Mouse (Mus musculus) bone marrow macrophage, adult 2 months (primary cell): Measurements from ENCODE around the gene Heyl.

Source experiments
- CTCF ChIP-seq: IDR thresholded peaks from 2 replicates; pipeline ENCODE4 v1.5.1; 2012; ENCODE audit warnings: low read depth, mild to moderate bottlenecking, low read length, moderate library complexity
- POLR2A ChIP-seq: IDR thresholded peaks from 2 replicates; pipeline ENCODE4 v1.6.1; 2012; ENCODE audit warnings: mild to moderate bottlenecking, low read depth, low read length, borderline replicate concordance

DNA sequence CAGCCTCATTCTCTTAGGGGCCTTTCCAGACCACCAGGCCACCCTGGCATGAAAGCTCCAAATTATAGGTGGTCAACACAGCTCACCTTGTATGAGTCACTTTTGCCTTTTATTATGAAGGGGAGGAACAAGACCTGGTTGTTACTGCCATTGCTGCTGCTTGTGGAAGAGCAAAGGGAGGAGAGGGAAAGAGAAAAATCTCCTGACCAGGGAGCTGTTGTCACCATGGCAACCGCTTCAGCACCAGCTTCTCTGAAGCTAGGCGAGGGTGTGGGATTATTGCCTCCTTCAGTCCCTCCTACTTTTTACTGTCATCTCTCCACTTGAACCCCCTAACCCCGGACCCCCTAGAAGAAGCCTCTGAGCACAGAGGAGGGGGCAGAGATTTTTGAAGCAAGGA, 48.5 kb upstream of the Heyl start:
- TF ChIP-seq POLR2A (no peak), CTCF (no peak)
